Mouse (Mus musculus) liver, embryonic 11.5 days (tissue): Measurements from ENCODE around the gene Catsper1. TPM values are rescaled to one million over a fixed set of nuclear protein-coding genes. Genes with fewer than 3 reads are reported as not detected.

Experiments
- polyA plus RNA-seq: library from polyadenylated mRNA; unstranded; fragments of >200 nt; fragmentation: Nextera tagmentation; extraction: Ambion mirVana; gene quantifications from 2 replicates; pipeline ENCODE4 v1.2.1, GENCODE M21; 2014

The Catsper1 gene
- polyA plus RNA-seq, 1 experiment from 2014 or later = not detected

Other genes starting within 250 kb of the Catsper1 start
- gene Yif1a, start 247.2 kb upstream of the Catsper1 start, polyA plus RNA-seq = 77.8 and 83.4 TPM in 2 replicates
- gene Cnih2, start 237.2 kb upstream of the Catsper1 start, polyA plus RNA-seq = 8.4 and 9.5 TPM in 2 replicates
- gene Rab1b, start 228.7 kb upstream of the Catsper1 start, polyA plus RNA-seq = 180 and 185 TPM in 2 replicates
- gene Klc2, start 217.2 kb upstream of the Catsper1 start, polyA plus RNA-seq = 7.3 and 8.3 TPM in 2 replicates
- gene Pacs1, start 62.6 kb upstream of the Catsper1 start, polyA plus RNA-seq = 27.0 and 30.3 TPM in 2 replicates
- gene Sf3b2, start 40.3 kb upstream of the Catsper1 start, polyA plus RNA-seq = 285 and 290 TPM in 2 replicates
- 1.6 and 2.1 TPM in 2 replicates for gene Gal3st3, start 37.4 kb upstream of the Catsper1 start, polyA plus RNA-seq
- gene Cst6, start 13.8 kb downstream of the Catsper1 start, polyA plus RNA-seq = not detected in 2 replicates
- gene Eif1ad, start 31.0 kb downstream of the Catsper1 start, polyA plus RNA-seq = 72.9 and 76.5 TPM in 2 replicates
- 601 and 643 TPM in 2 replicates for gene Banf1, start 31.4 kb downstream of the Catsper1 start, polyA plus RNA-seq
- 62.7 and 73.3 TPM in 2 replicates for gene Sart1, start 53.0 kb downstream of the Catsper1 start, polyA plus RNA-seq
- 0.30 and 1.2 TPM in 2 replicates for gene Tsga10ip, start 66.8 kb downstream of the Catsper1 start, polyA plus RNA-seq
- gene Drap1, start 89.2 kb downstream of the Catsper1 start, polyA plus RNA-seq = 124 and 151 TPM in 2 replicates
- gene AI837181, start 89.4 kb downstream of the Catsper1 start, polyA plus RNA-seq = 24.2 and 27.2 TPM in 2 replicates
- gene Fosl1, start 111.8 kb downstream of the Catsper1 start, polyA plus RNA-seq = 0.52 and 0.59 TPM in 2 replicates
- 5.8 and 6.3 TPM in 2 replicates for gene Ccdc85b, start 122.2 kb downstream of the Catsper1 start, polyA plus RNA-seq
- gene Fibp, start 124.9 kb downstream of the Catsper1 start, polyA plus RNA-seq = 60.9 and 66.7 TPM in 2 replicates
- 0.39 and 0.52 TPM in 2 replicates for gene Ctsw, start 132.8 kb downstream of the Catsper1 start, polyA plus RNA-seq
- gene Efemp2, start 138.2 kb downstream of the Catsper1 start, polyA plus RNA-seq = 47.8 and 55.3 TPM in 2 replicates
- gene Mus81, start 152.7 kb downstream of the Catsper1 start, polyA plus RNA-seq = 28.3 and 33.8 TPM in 2 replicates
- 2,498 and 2,516 TPM in 2 replicates for gene Cfl1, start 154.7 kb downstream of the Catsper1 start, polyA plus RNA-seq
- gene 1700020D05Rik, start 168.0 kb downstream of the Catsper1 start, polyA plus RNA-seq = not detected in 2 replicates
- gene Snx32, start 174.8 kb downstream of the Catsper1 start, polyA plus RNA-seq = 7.0 and 8.3 TPM in 2 replicates
- gene Ovol1, start 224.9 kb downstream of the Catsper1 start, polyA plus RNA-seq = 0.22 TPM in 1 of 2 replicates, not detected in the other
- 3.6 and 3.8 TPM in 2 replicates for gene Ap5b1, start 232.3 kb downstream of the Catsper1 start, polyA plus RNA-seq